Mouse (Mus musculus): Measurements from ENCODE around the gene Cd164l2.

DNA sequence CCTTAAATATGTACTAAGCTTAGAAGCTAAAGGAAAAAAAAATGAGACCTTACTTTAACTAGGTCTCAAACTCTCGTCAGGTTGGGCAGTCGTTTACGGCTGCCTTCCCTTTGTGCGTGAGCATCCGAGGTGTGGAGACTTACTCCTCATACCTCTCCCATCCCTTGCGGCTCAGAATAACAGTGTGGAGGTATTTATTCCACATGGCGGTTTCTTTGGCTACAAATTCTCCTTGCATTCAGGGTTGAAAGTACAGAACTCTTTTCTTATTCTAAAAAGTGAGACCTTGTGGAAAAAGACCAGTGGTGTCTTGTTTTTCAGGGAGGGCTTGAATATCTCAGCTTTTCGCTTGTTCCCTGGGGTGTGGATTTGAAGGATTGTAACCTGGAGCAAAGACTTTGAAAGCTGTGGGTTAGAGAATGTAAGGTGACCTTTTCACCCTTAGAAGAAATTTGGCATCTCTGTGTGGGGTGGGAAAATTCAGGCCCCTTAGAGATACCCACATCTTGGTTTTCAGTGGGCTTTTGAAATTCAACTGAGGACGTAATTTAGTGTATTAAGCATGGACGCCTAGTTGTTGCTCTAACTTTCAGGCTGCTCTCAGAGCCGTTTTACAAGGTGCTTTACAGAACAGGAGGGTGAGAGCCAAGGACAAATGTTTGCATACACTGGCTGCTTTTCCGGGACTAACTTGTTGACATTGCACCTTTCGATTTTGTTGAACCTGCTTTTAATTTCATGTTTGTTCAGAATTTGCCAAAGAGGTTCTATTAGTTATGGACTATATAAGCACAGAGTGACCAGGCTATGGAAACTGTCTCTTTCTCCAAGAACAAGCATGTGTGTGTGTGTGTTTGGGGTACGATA lies 27.7 kb upstream of the Cd164l2 start:
- TF ChIP-seq CTCF (IDR thresholded peaks at IDR 0.05; ENCODE audit: borderline replicate concordance, insufficient read depth, low read depth, low read length) (no peak), POLR2A (IDR thresholded peaks at IDR 0.05; ENCODE audit: borderline replicate concordance, insufficient read depth, low read length) (no peak)

Data from cerebellum, adult 2 months (tissue).